8 mouse cellular contexts compared by ENCODE assay signal in the genomic region with DNA sequence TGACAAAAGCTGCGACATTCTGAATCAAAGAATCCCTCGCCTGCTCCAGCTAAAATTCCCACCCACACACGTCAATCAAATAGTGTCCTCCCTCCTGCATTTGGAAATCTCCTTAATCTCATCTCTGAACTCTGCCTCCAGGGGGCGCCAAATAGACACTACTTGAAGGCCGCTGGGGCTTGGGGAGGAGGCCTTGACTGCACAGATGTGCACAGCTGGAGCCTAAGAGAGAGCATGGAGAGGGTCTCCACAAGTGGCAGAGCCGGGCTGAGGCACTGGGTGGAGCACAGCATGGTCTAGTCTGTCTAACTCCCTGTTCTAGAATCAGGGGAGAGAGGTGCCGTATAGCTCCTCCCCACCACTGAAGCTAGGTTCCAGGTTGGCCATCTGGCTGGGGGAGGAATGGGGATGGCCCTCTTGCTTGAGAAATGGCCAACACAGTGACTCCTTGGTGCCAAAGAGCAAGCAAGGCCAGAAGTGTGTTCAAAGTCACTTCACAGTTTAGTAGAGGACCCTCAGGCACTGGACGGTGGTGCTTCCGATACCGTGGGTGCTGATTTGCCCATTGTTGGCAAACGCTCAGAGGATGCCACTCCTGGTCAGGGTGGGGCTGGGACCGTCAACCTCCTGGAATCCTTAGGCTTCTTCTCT. TPM values are rescaled to one million over a fixed set of nuclear protein-coding genes. Genes with fewer than 3 reads are reported as not detected.
A peak's percentile ranks its signal among the peaks of the same experiment; 100 is the strongest.
DNase-seq lines count a peak whose midpoint lies in the region; ATAC-seq and TF ChIP-seq lines count a peak whose summit lies in the region.

No protein-coding gene starts in this region.

- ATAC-seq in liver, postnatal 0 days, result no peak

- peak; percentile 87 for TF ChIP-seq CTCF in liver, postnatal 0 days (IDR thresholded peaks at IDR 0.05; ENCODE audit: low read depth)

- no peak overlapping the region for H3K27ac ChIP-seq in liver, postnatal 0 days (ENCODE audit: low read depth)

- no peaks in the 10 kb centered on the region for H3K4me1 ChIP-seq in liver, postnatal 0 days (ENCODE audit: insufficient read depth)

- 0 out of 2 replicates have a peak, but pooled peaks cover 6% of the 10 kb centered on the region for H3K27me3 ChIP-seq in liver, postnatal 0 days (ENCODE audit: insufficient read depth, low read length)

- no peak for TF ChIP-seq EP300 in liver, postnatal 0 days (IDR thresholded peaks at IDR 0.05; ENCODE audit: low read depth)

- H3K9me3 ChIP-seq in liver, postnatal 0 days (ENCODE audit: low read length), result no peaks in the 10 kb centered on the region

- H3K4me3 ChIP-seq in liver, postnatal 0 days (ENCODE audit: low read depth, low read length), result no peak overlapping the region

- no peak overlapping the region for H3K4me2 ChIP-seq in liver, postnatal 0 days (ENCODE audit: low read depth, low read length)

- H3K36me3 ChIP-seq in liver, postnatal 0 days (replicated peaks; ENCODE audit: insufficient read depth, low read length), result no peaks in the 10 kb centered on the region

- H3K9ac ChIP-seq in liver, postnatal 0 days (replicated peaks), result no peak overlapping the region

- DNase-seq in 416B (ENCODE audit: low read depth), result peak; percentile 77
- DNase-seq in adrenal gland, adult (ENCODE audit: inconsistent age in 2 of 2, low spot score in 1 of 2), result peak; percentile 78 to 96
- peak; percentile 89 for DNase-seq in embryo, embryonic 11 days
- peak; percentile 86 for DNase-seq in heart, adult 8-10 months (ENCODE audit: low spot score)
- DNase-seq in kidney, postnatal 25 days, result peak; percentile 77 to 92
- peak; percentile 84 for DNase-seq in liver, postnatal 0 days
- peak; percentile 83 for DNase-seq in retina, embryonic 14.5 days (ENCODE audit: low spot score)
- peak; percentile 87 for DNase-seq in thymus, postnatal 14 days

- WGBS in liver, postnatal 0 days (ENCODE audit: insufficient replicate concordance), result 43% methylated on average over 12 of the region's 12 CpGs

RNA-seq across cellular contexts. Expression of a gene that starts 32.6 kb away (rescaled TPM):
- total RNA-seq in heart, adult 8-10 months (2022), result 1 to 10 TPM; 2.8 to 3.4 (median 3.1) TPM
- 0.55 and 0.66 TPM in 2 replicates for polyA plus RNA-seq in liver, postnatal 0 days (2015; fragmentation: Nextera tagmentation; extraction: Ambion mirVana)

RNA-seq across cellular contexts. Expression of a gene that starts 51.6 kb away (rescaled TPM):
- total RNA-seq in heart, adult 8-10 months (2022), result 1 to 10 TPM; 8.3 to 9.1 (median 8.9) TPM
- polyA plus RNA-seq in liver, postnatal 0 days (2015; fragmentation: Nextera tagmentation; extraction: Ambion mirVana), result 0.68 and 0.73 TPM in 2 replicates
